Mouse (Mus musculus) megakaryocyte-erythroid progenitor cell, adult 5 weeks (primary cell): ENCODE data around the gene Tprn. TPM values are rescaled to one million over a fixed set of nuclear protein-coding genes. Genes with fewer than 3 reads are reported as not detected.

ENCODE experiments used
- polyA plus RNA-seq: library from polyadenylated mRNA; stranded (reverse); fragments of >175 nt; gene quantifications from 2 replicates; pipeline ENCODE4 v1.2.3, GENCODE M21; 2012

Tprn gene
- 58.1 and 64.5 TPM in 2 replicates for polyA plus RNA-seq

GRCm38 (mm10) chr2:25262291-25262767 lies at the start of gene Tprn:
Tprn (plus strand) TSS chr2:25262618.

GRCm38 (mm10) chr2:25214444-25214843 lies 48.0 kb upstream of the Tprn start, which contains the start of gene Stpg3:
Stpg3 (minus strand) TSS chr2:25214637.

GRCm38 (mm10) chr2:25218445-25218844 lies 44.0 kb upstream of the Tprn start, which contains the start of gene Fam166a:
Fam166a (plus strand) TSS chr2:25218745.

GRCm38 (mm10) chr2:25224492-25224765 lies 38.0 kb upstream of the Tprn start, which contains the start of gene Tubb4b:
Tubb4b (minus strand) TSS chr2:25224702.

GRCm38 (mm10) chr2:25234050-25234449 lies 28.4 kb upstream of the Tprn start, which contains the start of gene Slc34a3:
Slc34a3 (minus strand) TSS chr2:25234364.

GRCm38 (mm10) chr2:25236614-25237013 lies 25.8 kb upstream of the Tprn start, which contains the start of gene Rnf224:
Rnf224 (minus strand) TSS chr2:25236787.

GRCm38 (mm10) chr2:25242101-25242506 lies 20.3 kb upstream of the Tprn start, which contains the start of the genes Rnf208 and Cysrt1:
Rnf208 (plus strand) TSS chr2:25242255.
Cysrt1 (minus strand) TSS chr2:25242452.

GRCm38 (mm10) chr2:25246183-25247072 lies 16.0 kb upstream of the Tprn start, which contains the start of gene AL732309.1:
AL732309.1 (minus strand) TSS chr2:25246863.

GRCm38 (mm10) chr2:25255284-25255779 lies 7.1 kb upstream of the Tprn start, which contains the start of gene Tmem203:
Tmem203 (plus strand) TSS chr2:25255439.

GRCm38 (mm10) chr2:25271827-25272511 lies 9.6 kb downstream of the Tprn start, which contains the start of the genes Ssna1 and Anapc2:
Ssna1 (minus strand) TSS chr2:25272438.
Anapc2 (plus strand) TSS chr2:25272478.

GRCm38 (mm10) chr2:25287927-25288649 lies 25.7 kb downstream of the Tprn start, which contains the start of gene Tmem210:
Tmem210 (plus strand) TSS chr2:25288145.

GRCm38 (mm10) chr2:25289651-25290050 lies 27.2 kb downstream of the Tprn start, which contains the start of gene Lrrc26:
Lrrc26 (plus strand) TSS chr2:25289915.

GRCm38 (mm10) chr2:25318971-25319773 lies 56.8 kb downstream of the Tprn start, which contains the start of gene Grin1:
Grin1 (minus strand) TSS chr2:25319187.

Other genes starting within 250 kb of the Tprn start
- gene Nsmf, start 208.3 kb upstream of the Tprn start, polyA plus RNA-seq, result 19.1 and 31.9 TPM in 2 replicates
- not detected in 2 replicates for gene Entpd8, start 182.3 kb upstream of the Tprn start, polyA plus RNA-seq
- 0.03 and 0.15 TPM in 2 replicates for gene Noxa1, start 167.5 kb upstream of the Tprn start, polyA plus RNA-seq
- 4.1 and 6.7 TPM in 2 replicates for gene Nrarp, start 81.9 kb upstream of the Tprn start, polyA plus RNA-seq
- gene Tor4a, start 65.7 kb upstream of the Tprn start, polyA plus RNA-seq, result 8.8 and 14.5 TPM in 2 replicates
- 26.8 and 30.3 TPM in 2 replicates for gene Nelfb, start 51.1 kb upstream of the Tprn start, polyA plus RNA-seq
- 0.09 and 0.26 TPM in 2 replicates for gene Stpg3, start 48.0 kb upstream of the Tprn start, polyA plus RNA-seq
- gene Fam166a, start 43.9 kb upstream of the Tprn start, polyA plus RNA-seq, result 0.07 and 0.15 TPM in 2 replicates
- 382 and 509 TPM in 2 replicates for gene Tubb4b, start 37.9 kb upstream of the Tprn start, polyA plus RNA-seq
- gene Slc34a3, start 28.3 kb upstream of the Tprn start, polyA plus RNA-seq, result not detected in 2 replicates
- gene Rnf224, start 25.8 kb upstream of the Tprn start, polyA plus RNA-seq, result 0.12 and 0.18 TPM in 2 replicates
- gene Rnf208, start 20.4 kb upstream of the Tprn start, polyA plus RNA-seq, result 8.5 and 13.7 TPM in 2 replicates
- gene Cysrt1, start 20.2 kb upstream of the Tprn start, polyA plus RNA-seq, result 0.22 TPM in 1 of 2 replicates, not detected in the other
- 2.8 TPM in 1 of 2 replicates, not detected in the other for gene AL732309.1, start 15.8 kb upstream of the Tprn start, polyA plus RNA-seq
- gene Tmem203, start 7.2 kb upstream of the Tprn start, polyA plus RNA-seq, result 7.3 and 8.5 TPM in 2 replicates
- gene Ssna1, start 9.8 kb downstream of the Tprn start, polyA plus RNA-seq, result 223 and 227 TPM in 2 replicates
- 23.1 and 24.8 TPM in 2 replicates for gene Anapc2, start 9.9 kb downstream of the Tprn start, polyA plus RNA-seq
- gene Tmem210, start 25.5 kb downstream of the Tprn start, polyA plus RNA-seq, result not detected in 2 replicates
- gene Lrrc26, start 27.3 kb downstream of the Tprn start, polyA plus RNA-seq, result not detected in 2 replicates
- gene Grin1, start 56.6 kb downstream of the Tprn start, polyA plus RNA-seq, result 0.01 and 0.02 TPM in 2 replicates
- gene Man1b1, start 69.7 kb downstream of the Tprn start, polyA plus RNA-seq, result 27.2 and 28.1 TPM in 2 replicates
- 6.3 and 7.2 TPM in 2 replicates for gene Dpp7, start 93.7 kb downstream of the Tprn start, polyA plus RNA-seq
- 16.7 and 24.2 TPM in 2 replicates for gene Uap1l1, start 103.1 kb downstream of the Tprn start, polyA plus RNA-seq
- 35.8 and 46.8 TPM in 2 replicates for gene Sapcd2, start 109.7 kb downstream of the Tprn start, polyA plus RNA-seq
- 0.09 and 0.39 TPM in 2 replicates for gene Entpd2, start 133.3 kb downstream of the Tprn start, polyA plus RNA-seq
- gene Npdc1, start 136.7 kb downstream of the Tprn start, polyA plus RNA-seq, result 2.3 and 6.0 TPM in 2 replicates
- gene Fut7, start 160.6 kb downstream of the Tprn start, polyA plus RNA-seq, result 19.2 and 28.1 TPM in 2 replicates
- gene Abca2, start 166.1 kb downstream of the Tprn start, polyA plus RNA-seq, result 58.0 and 85.3 TPM in 2 replicates
- gene Clic3, start 194.2 kb downstream of the Tprn start, polyA plus RNA-seq, result 0.61 TPM in 1 of 2 replicates, not detected in the other
- gene Paxx, start 198.5 kb downstream of the Tprn start, polyA plus RNA-seq, result 81.2 and 90.9 TPM in 2 replicates
- 0.83 and 1.2 TPM in 2 replicates for gene Ptgds, start 207.4 kb downstream of the Tprn start, polyA plus RNA-seq
- gene Lcn12, start 231.3 kb downstream of the Tprn start, polyA plus RNA-seq, result not detected in 2 replicates
- gene Fbxw5, start 238.1 kb downstream of the Tprn start, polyA plus RNA-seq, result 39.7 and 48.0 TPM in 2 replicates
- 0.13 and 0.45 TPM in 2 replicates for gene C8g, start 239.1 kb downstream of the Tprn start, polyA plus RNA-seq